Comparison of ENCODE assay signal across 23 mouse cellular contexts in genomic region chr5:129367266-129367665, GRCm38 (mm10).
A peak's percentile ranks its signal among the peaks of the same experiment; 100 is the strongest.
DNase-seq lines count a peak whose midpoint lies in the region; ATAC-seq lines count a peak whose summit lies in the region.
"Had no signal": no experiment of that assay in that cellular context is flagged by ENCODE, and none has a peak within 500 bp of the region (broad histone marks: within the 10 kb centered on the region; RNA-seq: fewer than 3 reads in every experiment).

No protein-coding gene starts in this region.

- DNase-seq in frontal cortex, postnatal 14 days (ENCODE audit: low spot score in 2 of 2) = no peak
- DNase-seq in right cerebral cortex, adult 18-20 months = peak; percentile 15
- no peak for DNase-seq in right cerebral cortex, postnatal 4 days
- peak; percentile 66 for DNase-seq in brain, adult 2 months (ENCODE audit: low read depth, low spot score)
- peak; percentile 34 for DNase-seq in telencephalon, adult 2 months (ENCODE audit: low read depth, low spot score)
- no peak for DNase-seq in forebrain, embryonic 10.5 days (ENCODE audit: extremely low spot score, low spot score)
- DNase-seq: adrenal gland, adult 2 months; adrenal gland, adult 8-10 months; adrenal gland, postnatal 10 days; adrenal gland, postnatal 14 days; adrenal gland, postnatal 25 days; adrenal gland, postnatal 36 days; B cell, adult 2 months; cerebellum, adult 11 months; cerebellum, adult 11-12 months; cerebellum, adult 18-20 months had no signal

- H3K4me3 ChIP-seq in kidney, embryonic 16.5 days (ENCODE audit: low read length) = no peak overlapping the region
- no peak overlapping the region for H3K4me3 ChIP-seq in forebrain, embryonic 10.5 days

- H3K4me1 ChIP-seq in kidney, embryonic 16.5 days (ENCODE audit: insufficient read depth, low read length) = no peaks in the 10 kb centered on the region
- no peaks in the 10 kb centered on the region for H3K4me1 ChIP-seq in forebrain, embryonic 10.5 days

- H3K27me3 ChIP-seq in kidney, embryonic 16.5 days (ENCODE audit: insufficient read depth, low read length) = no peaks in the 10 kb centered on the region
- no peaks in the 10 kb centered on the region for H3K27me3 ChIP-seq in forebrain, embryonic 10.5 days (ENCODE audit: poor library complexity, severe bottlenecking)
- H3K27me3 ChIP-seq: CH12.LX had no signal

- H3K9me3 ChIP-seq in kidney, embryonic 16.5 days (ENCODE audit: low read length) = no peaks in the 10 kb centered on the region
- H3K9me3 ChIP-seq in forebrain, embryonic 10.5 days = no peaks in the 10 kb centered on the region

- 60% methylated on average over 13 of the region's 13 CpGs for WGBS in kidney, embryonic 16.5 days
- WGBS in forebrain, embryonic 10.5 days = 91% methylated on average over 13 of the region's 13 CpGs

- no peak overlapping the region for H3K9ac ChIP-seq in kidney, embryonic 16.5 days (replicated peaks; ENCODE audit: low read length)

- no peak overlapping the region for H3K27ac ChIP-seq in kidney, embryonic 16.5 days (ENCODE audit: low read length)
- no peak overlapping the region for H3K27ac ChIP-seq in forebrain, embryonic 10.5 days

- no peaks in the 10 kb centered on the region for H3K36me3 ChIP-seq in kidney, embryonic 16.5 days (ENCODE audit: insufficient read depth, low read length)
- no peaks in the 10 kb centered on the region for H3K36me3 ChIP-seq in forebrain, embryonic 10.5 days (replicated peaks)
- H3K36me3 ChIP-seq: G1E had no signal

- H3K4me2 ChIP-seq in kidney, embryonic 16.5 days (replicated peaks; ENCODE audit: low read depth, low read length) = no peak overlapping the region

- ATAC-seq in frontal cortex, adult (ENCODE audit: low TSS enrichment) = peak; percentile 88
- no peak for ATAC-seq in kidney, embryonic 16.5 days (ENCODE audit: low FRiP score, low TSS enrichment)
- ATAC-seq: activated CD4-positive, CD25-positive, alpha-beta regulatory T cell, adult 4 months; CD4-positive, CD25-positive, alpha-beta regulatory T cell, adult 4 months; Patski had no signal

Comparison
In these comparisons a context has a peak if more than half of its experiments do, and no peak if none do; other contexts are left out.
1. DNase-seq: peak in right cerebral cortex, adult 18-20 months (single experiment), brain, adult 2 months (single experiment) and telencephalon, adult 2 months (single experiment); none in frontal cortex, postnatal 14 days (0 of 2), right cerebral cortex, postnatal 4 days (single experiment) and forebrain, embryonic 10.5 days (single experiment).